Mouse (Mus musculus): ENCODE measurements around the gene Jsrp1. TPM values are rescaled to one million over a fixed set of nuclear protein-coding genes. Genes with fewer than 3 reads are reported as not detected.
"Not testable (repeated sequence)": the region's sequence is repeated elsewhere in the genome, so short reads cannot be mapped to it uniquely, and the experiment has no call there.

Jsrp1 gene
- polyA plus RNA-seq, 1 experiment from 2014 or later = 0.80 TPM

GRCm38 (mm10) chr10:80817955-80818354 is 4.7 kb upstream of the Jsrp1 start:
- DNase-seq (ENCODE audit: low spot score); H3K9me3 ChIP-seq (replicated peaks); H3K27ac ChIP-seq; H3K36me3 ChIP-seq; H3K27me3 ChIP-seq (ENCODE audit: low read depth, poor library complexity, severe bottlenecking); H3K4me3 ChIP-seq; H3K4me1 ChIP-seq: not testable (repeated sequence)
- WGBS = 83% methylated on average over 7 of the region's 7 CpGs

- Histone ChIP-seq H3K36me3 (no peaks in the 10 kb centered on the region), H3K4me1 (no peaks in the 10 kb centered on the region), H3K27ac (no peak overlapping the region), H3K27me3 (ENCODE audit: low read depth, poor library complexity, severe bottlenecking) (0 out of 2 replicates have a peak, but pooled peaks cover 5% of the 10 kb centered on the region), H3K4me3 (no peak overlapping the region), H3K9me3 (replicated peaks) (no peaks in the 10 kb centered on the region)
- 82% methylated on average over 2 of the region's 2 CpGs for WGBS
- DNase-seq (ENCODE audit: low spot score) = no peak
Measured at GRCm38 (mm10) chr10:80817164-80817563, 3.9 kb upstream of the Jsrp1 start.

GRCm38 (mm10) chr10:80816303-80816702 is 3.0 kb upstream of the Jsrp1 start:
- H3K27ac ChIP-seq; H3K9me3 ChIP-seq (replicated peaks); H3K4me3 ChIP-seq; H3K4me1 ChIP-seq; H3K36me3 ChIP-seq; DNase-seq (ENCODE audit: low spot score): not testable (repeated sequence)
- 83% methylated on average over 3 of the region's 3 CpGs for WGBS
- H3K27me3 ChIP-seq (ENCODE audit: low read depth, poor library complexity, severe bottlenecking) = peaks cover 12% of the 10 kb centered on the region; the same call in 1 of the 2 replicates

GRCm38 (mm10) chr10:80814800-80815199 is 1.5 kb upstream of the Jsrp1 start:
- no peaks in the 10 kb centered on the region for H3K9me3 ChIP-seq (replicated peaks)
- no peak overlapping the region for H3K27ac ChIP-seq
- WGBS = 68% methylated on average over 7 of the region's 7 CpGs
- H3K4me1 ChIP-seq = peaks cover 8% of the 10 kb centered on the region
- DNase-seq (ENCODE audit: low spot score) = no peak
- H3K4me3 ChIP-seq = no peak overlapping the region
- H3K36me3 ChIP-seq = no peaks in the 10 kb centered on the region
- peaks cover 27% of the 10 kb centered on the region for H3K27me3 ChIP-seq (ENCODE audit: low read depth, poor library complexity, severe bottlenecking)

- no peaks in the 10 kb centered on the region for H3K36me3 ChIP-seq
- H3K4me1 ChIP-seq = peaks cover 28% of the 10 kb centered on the region
- DNase-seq (ENCODE audit: low spot score) = no peak
- WGBS = 64% methylated on average over 5 of the region's 5 CpGs
- no peaks in the 10 kb centered on the region for H3K9me3 ChIP-seq (replicated peaks)
- H3K27me3 ChIP-seq (ENCODE audit: low read depth, poor library complexity, severe bottlenecking) = peaks cover 50% of the 10 kb centered on the region
- H3K27ac ChIP-seq = no peak overlapping the region
- H3K4me3 ChIP-seq = no peak overlapping the region
Measured at GRCm38 (mm10) chr10:80812391-80813041, 782 bp downstream of the Jsrp1 start.

- Histone ChIP-seq H3K9me3 (replicated peaks) (no peaks in the 10 kb centered on the region), H3K4me1 (peaks cover 52% of the 10 kb centered on the region), H3K27ac (peak overlapping the region; percentile 44; the same call in 1 of the 2 replicates), H3K27me3 (ENCODE audit: low read depth, poor library complexity, severe bottlenecking) (peaks cover 67% of the 10 kb centered on the region), H3K4me3 (peak overlapping the region; percentile 38), H3K36me3 (peaks cover 18% of the 10 kb centered on the region)
- 4% methylated on average over 20 of the region's 20 CpGs for WGBS
- DNase-seq (ENCODE audit: low spot score) = no peak
Measured at GRCm38 (mm10) chr10:80810084-80810483, 3.2 kb downstream of the Jsrp1 start.

GRCm38 (mm10) chr10:80808985-80809632 is 4.2 kb downstream of the Jsrp1 start:
- Histone ChIP-seq H3K27me3 (ENCODE audit: low read depth, poor library complexity, severe bottlenecking) (peaks cover 67% of the 10 kb centered on the region), H3K4me1 (peaks cover 60% of the 10 kb centered on the region), H3K27ac (peak overlapping the region; percentile 54), H3K4me3 (peak overlapping the region; percentile 71), H3K36me3 (peaks cover 28% of the 10 kb centered on the region), H3K9me3 (replicated peaks) (no peaks in the 10 kb centered on the region)
- WGBS = 9% methylated on average over 18 of the region's 18 CpGs
- DNase-seq (ENCODE audit: low spot score) = no peak

GRCm38 (mm10) chr10:80808099-80808984 is 5.0 kb downstream of the Jsrp1 start:
- peaks cover 64% of the 10 kb centered on the region for H3K27me3 ChIP-seq (ENCODE audit: low read depth, poor library complexity, severe bottlenecking)
- 17% methylated on average over 40 of the region's 40 CpGs for WGBS
- peaks cover 36% of the 10 kb centered on the region for H3K36me3 ChIP-seq
- peak overlapping the region; percentile 71 for H3K4me3 ChIP-seq
- DNase-seq (ENCODE audit: low spot score) = peak; percentile 58
- no peaks in the 10 kb centered on the region for H3K9me3 ChIP-seq (replicated peaks)
- H3K27ac ChIP-seq = peak overlapping the region; percentile 54
- H3K4me1 ChIP-seq = peaks cover 61% of the 10 kb centered on the region

GRCm38 (mm10) chr10:80807057-80807627 is 6.2 kb downstream of the Jsrp1 start:
- DNase-seq (ENCODE audit: low spot score) = peak; percentile 79
- H3K27ac ChIP-seq = peak overlapping the region; percentile 84
- H3K9me3 ChIP-seq (replicated peaks) = no peaks in the 10 kb centered on the region
- peaks cover 61% of the 10 kb centered on the region for H3K4me1 ChIP-seq
- H3K4me3 ChIP-seq = peak overlapping the region; percentile 71
- H3K36me3 ChIP-seq = peaks cover 48% of the 10 kb centered on the region
- WGBS = under 1% methylated on average over 58 of the region's 58 CpGs
- peaks cover 62% of the 10 kb centered on the region for H3K27me3 ChIP-seq (ENCODE audit: low read depth, poor library complexity, severe bottlenecking)

GRCm38 (mm10) chr10:80806341-80807056 is 6.8 kb downstream of the Jsrp1 start:
- H3K27ac ChIP-seq = peak overlapping the region; percentile 84
- H3K36me3 ChIP-seq = peaks cover 54% of the 10 kb centered on the region
- no peak for DNase-seq (ENCODE audit: low spot score)
- peaks cover 57% of the 10 kb centered on the region for H3K27me3 ChIP-seq (ENCODE audit: low read depth, poor library complexity, severe bottlenecking)
- H3K4me3 ChIP-seq = peak overlapping the region; percentile 71
- H3K4me1 ChIP-seq = peaks cover 61% of the 10 kb centered on the region
- 39% methylated on average over 34 of the region's 34 CpGs for WGBS
- H3K9me3 ChIP-seq (replicated peaks) = no peaks in the 10 kb centered on the region

GRCm38 (mm10) chr10:80805925-80806324 is 7.4 kb downstream of the Jsrp1 start:
- Histone ChIP-seq H3K27ac (no peak overlapping the region), H3K4me3 (peak overlapping the region; percentile 8; the same call in 1 of the 2 replicates), H3K36me3 (peaks cover 60% of the 10 kb centered on the region), H3K9me3 (replicated peaks) (no peaks in the 10 kb centered on the region), H3K27me3 (ENCODE audit: low read depth, poor library complexity, severe bottlenecking) (peaks cover 51% of the 10 kb centered on the region), H3K4me1 (peaks cover 61% of the 10 kb centered on the region)
- DNase-seq (ENCODE audit: low spot score) = peak; percentile 85
- 17% methylated on average over 3 of the region's 3 CpGs for WGBS

GRCm38 (mm10) chr10:80805322-80805721 is 8.0 kb downstream of the Jsrp1 start:
- DNase-seq (ENCODE audit: low spot score) = no peak
- 84% methylated on average over 5 of the region's 5 CpGs for WGBS
- Histone ChIP-seq H3K27me3 (ENCODE audit: low read depth, poor library complexity, severe bottlenecking) (peaks cover 45% of the 10 kb centered on the region), H3K9me3 (replicated peaks) (no peaks in the 10 kb centered on the region), H3K4me3 (0 out of 2 replicates have a peak overlapping the region, but pooled peaks have one; percentile 3), H3K4me1 (peaks cover 61% of the 10 kb centered on the region), H3K36me3 (peaks cover 66% of the 10 kb centered on the region), H3K27ac (no peak overlapping the region)

All from limb, embryonic 10.5 days (tissue).